11 mouse cellular contexts compared by ENCODE assay signal in genomic region chr1:177030669-177031068, GRCm38 (mm10).
"Had no signal": no experiment of that assay in that cellular context is flagged by ENCODE, and none has a peak within 500 bp of the region (broad histone marks: within the 10 kb centered on the region; RNA-seq: fewer than 3 reads in every experiment).

No protein-coding gene starts in this region.

- H3K4me2 ChIP-seq: liver, embryonic 11.5 days; liver, embryonic 15.5 days; midbrain, embryonic 13.5 days; neural tube, embryonic 15.5 days had no signal

- H3K27me3 ChIP-seq: liver, embryonic 15.5 days; midbrain, embryonic 13.5 days; neural tube, embryonic 15.5 days had no signal

- ATAC-seq: lung, postnatal 0 days; midbrain, embryonic 13.5 days had no signal

- H3K4me1 ChIP-seq: liver, embryonic 15.5 days had no signal

- H3K9ac ChIP-seq: liver, embryonic 15.5 days; midbrain, embryonic 13.5 days; neural tube, embryonic 15.5 days had no signal

- H3K36me3 ChIP-seq: liver, embryonic 15.5 days had no signal

- H3K4me3 ChIP-seq: liver, embryonic 15.5 days; midbrain, embryonic 13.5 days; neural tube, embryonic 15.5 days had no signal

- DNase-seq: kidney, adult 2 months; kidney, postnatal 25 days; lung, adult 2 months; lung, postnatal 36 days; right cerebral cortex, adult 18-20 months; right cerebral cortex, postnatal 25 days had no signal

- H3K27ac ChIP-seq: liver, embryonic 15.5 days; midbrain, embryonic 13.5 days; neural tube, embryonic 15.5 days had no signal

- H3K9me3 ChIP-seq: liver, embryonic 15.5 days; midbrain, embryonic 13.5 days; neural tube, embryonic 15.5 days had no signal
